ENCODE assay signal across 17 mouse cellular contexts in genomic region chr7:49318183-49318897, GRCm38 (mm10).
DNase-seq lines count a peak whose midpoint lies in the region; ATAC-seq and TF ChIP-seq lines count a peak whose summit lies in the region.
"Had no signal": no experiment of that assay in that cellular context is flagged by ENCODE, and none has a peak within 500 bp of the region (broad histone marks: within the 10 kb centered on the region; RNA-seq: fewer than 3 reads in every experiment).

No protein-coding gene starts in this region.

- no peak overlapping the region for H3K4me2 ChIP-seq in lung, embryonic 15.5 days
- peak overlapping the region; percentile 38 for H3K4me2 ChIP-seq in intestine, embryonic 15.5 days (replicated peaks)
- no peak overlapping the region for H3K4me2 ChIP-seq in stomach, embryonic 16.5 days (ENCODE audit: low read depth, low read length)
- H3K4me2 ChIP-seq: forebrain, embryonic 12.5 days; hindbrain, embryonic 12.5 days; stomach, embryonic 15.5 days had no signal

- no peak for TF ChIP-seq CTCF in kidney, adult 2 months (conservative IDR thresholded peaks at IDR 0.05; ENCODE audit: insufficient read depth, insufficient read length, low read depth, low read length)

- H3K36me3 ChIP-seq in kidney, adult 2 months (ENCODE audit: control insufficient read depth, insufficient read depth, low read length), result no peaks in the 10 kb centered on the region
- no peaks in the 10 kb centered on the region for H3K36me3 ChIP-seq in lung, embryonic 15.5 days
- no peaks in the 10 kb centered on the region for H3K36me3 ChIP-seq in intestine, embryonic 15.5 days
- H3K36me3 ChIP-seq in stomach, embryonic 16.5 days (ENCODE audit: control insufficient read depth, insufficient read depth, low read length), result no peaks in the 10 kb centered on the region
- H3K36me3 ChIP-seq: forebrain, embryonic 12.5 days; hindbrain, embryonic 12.5 days; stomach, embryonic 15.5 days had no signal

- no peak overlapping the region for H3K4me3 ChIP-seq in kidney, adult 2 months (ENCODE audit: insufficient read depth, low read depth, low read length)
- H3K4me3 ChIP-seq in lung, embryonic 15.5 days, result no peak overlapping the region
- no peak overlapping the region for H3K4me3 ChIP-seq in intestine, embryonic 15.5 days (replicated peaks)
- H3K4me3 ChIP-seq in stomach, embryonic 16.5 days (replicated peaks; ENCODE audit: low read length), result no peak overlapping the region
- H3K4me3 ChIP-seq: forebrain, embryonic 12.5 days; hindbrain, embryonic 12.5 days; stomach, embryonic 15.5 days had no signal

- H3K9ac ChIP-seq in lung, embryonic 15.5 days, result no peak overlapping the region
- no peak overlapping the region for H3K9ac ChIP-seq in intestine, embryonic 15.5 days
- no peak overlapping the region for H3K9ac ChIP-seq in stomach, embryonic 16.5 days (ENCODE audit: low read length)
- H3K9ac ChIP-seq: forebrain, embryonic 12.5 days; hindbrain, embryonic 12.5 days; stomach, embryonic 15.5 days had no signal

- no peak overlapping the region for H3K27ac ChIP-seq in kidney, adult 2 months (ENCODE audit: insufficient read depth, low read depth, low read length)
- 0 out of 2 replicates have a peak overlapping the region, but pooled peaks have one; percentile 5 for H3K27ac ChIP-seq in lung, embryonic 15.5 days
- H3K27ac ChIP-seq in intestine, embryonic 15.5 days, result peak overlapping the region; percentile 87
- H3K27ac ChIP-seq in stomach, embryonic 16.5 days (ENCODE audit: low read length), result peak overlapping the region; percentile 30; the same call in 1 of the 2 replicates
- H3K27ac ChIP-seq: forebrain, embryonic 12.5 days; hindbrain, embryonic 12.5 days; stomach, embryonic 15.5 days had no signal

- 53% methylated on average over 15 of the region's 15 CpGs for WGBS in kidney, adult 2 months
- WGBS in lung, embryonic 15.5 days, result 69% methylated on average over 15 of the region's 15 CpGs
- 54% methylated on average over 15 of the region's 15 CpGs for WGBS in intestine, embryonic 15.5 days
- WGBS in stomach, embryonic 16.5 days, result 69% methylated on average over 15 of the region's 15 CpGs

- H3K27me3 ChIP-seq in kidney, adult 2 months (replicated peaks; ENCODE audit: control insufficient read depth, insufficient read depth, low read length), result no peaks in the 10 kb centered on the region
- H3K27me3 ChIP-seq in lung, embryonic 15.5 days, result no peaks in the 10 kb centered on the region
- H3K27me3 ChIP-seq in intestine, embryonic 15.5 days (replicated peaks), result no peaks in the 10 kb centered on the region
- H3K27me3 ChIP-seq in stomach, embryonic 16.5 days (ENCODE audit: control insufficient read depth, insufficient read depth, low read length), result no peaks in the 10 kb centered on the region
- H3K27me3 ChIP-seq: forebrain, embryonic 12.5 days; hindbrain, embryonic 12.5 days; stomach, embryonic 15.5 days had no signal

- peak; percentile 22 for DNase-seq in kidney, adult 2 months
- no peak for DNase-seq in kidney, postnatal 4 days
- DNase-seq in lung, postnatal 25 days (ENCODE audit: low spot score), result no peak
- DNase-seq in T-cell, adult 2 months (ENCODE audit: low spot score), result no peak
- no peak for DNase-seq in ovary, adult 18-20 months (ENCODE audit: low spot score)
- DNase-seq: adrenal gland, adult 8-10 months; cerebellum, adult 8-10 months; kidney, postnatal 36 days; layer of hippocampus, postnatal 36 days; left cerebral cortex, postnatal 4 days; thymus, postnatal 36 days had no signal

- H3K9me3 ChIP-seq in lung, embryonic 15.5 days, result no peaks in the 10 kb centered on the region
- H3K9me3 ChIP-seq in intestine, embryonic 15.5 days, result no peaks in the 10 kb centered on the region
- H3K9me3 ChIP-seq in stomach, embryonic 16.5 days (replicated peaks; ENCODE audit: control insufficient read depth, low read length), result no peaks in the 10 kb centered on the region
- H3K9me3 ChIP-seq: forebrain, embryonic 12.5 days; hindbrain, embryonic 12.5 days; stomach, embryonic 15.5 days had no signal

- no peak for ATAC-seq in lung, embryonic 15.5 days (ENCODE audit: borderline replicate concordance, extremely low read depth, low FRiP score, low TSS enrichment)
- ATAC-seq in intestine, embryonic 15.5 days, result peak; percentile 70
- ATAC-seq in stomach, embryonic 16.5 days (ENCODE audit: insufficient read depth, low FRiP score), result no peak

- no peak for TF ChIP-seq POLR2A in kidney, adult 2 months (IDR thresholded peaks at IDR 0.05; ENCODE audit: low read depth, low read length)

- no peaks in the 10 kb centered on the region for H3K4me1 ChIP-seq in kidney, adult 2 months (ENCODE audit: control insufficient read depth, insufficient read depth, low read length)
- H3K4me1 ChIP-seq in lung, embryonic 15.5 days, result peaks cover 37% of the 10 kb centered on the region
- H3K4me1 ChIP-seq in intestine, embryonic 15.5 days (replicated peaks), result peaks cover 47% of the 10 kb centered on the region
- H3K4me1 ChIP-seq in stomach, embryonic 16.5 days (ENCODE audit: control insufficient read depth, insufficient read depth, low read length), result peaks cover 55% of the 10 kb centered on the region
